Mouse (Mus musculus): ENCODE measurements around the gene Impdh1.

Gene Impdh1

DNA sequence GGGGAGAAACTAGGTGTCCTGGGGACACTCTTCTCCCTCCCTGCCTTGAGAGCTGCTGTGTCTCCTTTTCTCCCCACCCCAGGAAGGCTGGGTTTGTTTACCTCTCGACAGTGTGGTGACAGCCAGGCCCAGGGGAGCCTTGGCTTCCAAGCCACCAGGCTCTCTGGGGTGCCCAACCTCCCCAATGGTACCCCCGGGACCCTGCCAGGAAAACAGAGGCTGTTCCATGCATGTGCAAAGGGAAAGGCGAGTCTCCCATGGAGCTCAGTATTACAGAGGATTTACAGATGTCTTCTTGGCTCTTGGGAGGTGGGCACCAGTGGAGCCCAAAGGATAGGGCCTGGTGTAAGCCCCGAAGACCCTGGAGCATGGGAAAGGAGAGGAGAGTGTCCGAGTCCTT, 2.7 kb downstream of the Impdh1 start:
- DNase-seq (ENCODE audit: low read depth, low spot score), result no peak

DNA sequence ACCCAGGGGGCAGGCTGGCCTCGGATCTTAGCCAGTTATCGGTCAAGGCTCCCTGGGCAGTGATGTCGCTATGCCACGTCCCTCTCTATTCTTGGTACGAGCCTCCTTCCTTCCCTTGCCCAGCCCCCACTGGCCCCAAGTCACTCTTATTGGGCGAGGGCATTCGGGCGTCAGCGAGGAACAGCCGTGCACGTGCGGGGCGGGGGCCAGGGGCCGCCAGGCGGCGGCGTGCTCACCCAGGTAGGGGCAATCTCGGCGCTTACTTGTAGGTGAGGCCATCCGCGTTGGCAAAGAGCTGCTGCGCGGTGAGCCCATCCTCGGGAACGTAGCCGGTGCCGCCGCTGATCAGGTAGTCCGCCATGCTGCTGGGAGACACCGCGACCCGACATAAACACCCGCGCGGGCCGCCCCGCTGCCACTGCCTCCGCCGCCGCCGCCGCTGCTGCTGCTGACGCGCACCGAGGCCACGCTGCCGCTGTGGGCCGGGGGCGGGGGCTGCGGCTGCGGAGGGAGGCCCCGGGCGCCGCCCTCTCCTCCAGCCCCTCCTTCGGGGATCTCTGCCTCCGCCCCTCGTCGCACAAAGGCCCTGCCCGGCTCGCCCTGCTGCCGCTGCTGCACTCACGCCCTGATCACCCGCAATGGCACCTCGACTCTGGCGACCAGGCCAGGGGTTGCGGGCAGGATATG, 4.2 kb downstream of the Impdh1 start:
- peak; percentile 60 for DNase-seq (ENCODE audit: low read depth, low spot score)

DNA sequence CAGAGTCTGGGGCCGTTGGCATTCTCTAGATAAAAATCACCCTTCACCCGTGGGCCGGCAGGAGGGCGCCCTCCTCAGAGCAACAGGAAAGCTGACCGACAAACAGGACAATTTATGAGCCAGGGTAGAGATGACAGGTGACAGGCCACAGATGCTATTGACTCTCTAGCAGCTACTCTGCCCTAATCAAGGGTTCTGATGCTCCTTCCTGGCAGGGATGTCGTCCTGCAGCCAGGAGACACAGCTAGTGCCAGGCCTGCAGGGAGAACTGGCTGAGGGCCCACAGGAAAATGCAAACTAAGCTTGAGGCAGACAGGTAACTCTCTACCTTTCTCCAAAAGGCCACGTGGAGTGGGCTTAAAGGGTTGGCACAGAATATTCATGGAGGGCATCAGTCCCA, 5.0 kb downstream of the Impdh1 start:
- no peak for DNase-seq (ENCODE audit: low read depth, low spot score)

- no peak for DNase-seq (ENCODE audit: low read depth, low spot score)
These were observed 5.8 kb downstream of the Impdh1 start for GRCm38 (mm10) chr6:29210231-29210936.

DNA sequence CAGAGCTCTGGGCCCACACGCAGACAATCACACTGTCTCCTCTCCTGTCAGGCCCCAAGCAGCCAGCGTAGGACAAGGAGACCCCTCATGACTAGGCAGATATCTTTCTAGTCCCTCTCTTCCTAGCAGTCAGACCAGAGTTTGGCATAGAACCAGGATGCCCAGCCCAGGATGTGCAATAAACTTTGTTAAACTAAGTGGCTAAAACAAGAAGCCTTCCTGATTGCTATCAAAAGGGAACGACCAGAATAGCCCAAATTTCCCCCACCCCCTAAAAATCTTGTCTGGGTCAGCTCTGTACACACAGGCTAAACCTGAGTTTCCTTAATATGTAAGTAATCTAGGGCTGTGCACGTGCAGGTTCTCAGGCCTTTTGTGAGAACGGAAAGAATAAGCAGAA, 8.0 kb downstream of the Impdh1 start:
- DNase-seq (ENCODE audit: low read depth, low spot score), result no peak

- DNase-seq (ENCODE audit: low read depth, low spot score), result no peak
These were observed 9.1 kb downstream of the Impdh1 start for GRCm38 (mm10) chr6:29207017-29207416.

DNA sequence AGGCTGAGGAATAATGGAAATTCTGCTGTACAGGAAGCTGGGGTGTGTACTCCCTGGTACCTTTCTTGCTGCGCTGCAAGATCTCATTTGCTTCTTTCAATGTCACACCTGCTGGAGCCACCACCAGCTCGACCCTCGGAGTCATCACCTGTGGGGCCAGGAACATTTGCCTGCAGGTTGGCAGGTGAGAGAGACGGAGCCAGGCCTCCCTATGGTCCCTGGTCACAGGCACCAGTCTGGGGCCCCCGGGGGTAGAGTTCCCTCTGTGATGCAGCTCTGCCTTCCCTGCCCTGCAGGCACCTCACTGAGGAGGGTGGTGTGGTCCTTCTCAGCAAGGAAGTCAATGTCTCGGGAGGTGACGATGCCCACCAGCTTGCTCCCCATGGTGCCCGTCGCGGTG, 10.2 kb downstream of the Impdh1 start:
- DNase-seq (ENCODE audit: low read depth, low spot score), result no peak

DNA sequence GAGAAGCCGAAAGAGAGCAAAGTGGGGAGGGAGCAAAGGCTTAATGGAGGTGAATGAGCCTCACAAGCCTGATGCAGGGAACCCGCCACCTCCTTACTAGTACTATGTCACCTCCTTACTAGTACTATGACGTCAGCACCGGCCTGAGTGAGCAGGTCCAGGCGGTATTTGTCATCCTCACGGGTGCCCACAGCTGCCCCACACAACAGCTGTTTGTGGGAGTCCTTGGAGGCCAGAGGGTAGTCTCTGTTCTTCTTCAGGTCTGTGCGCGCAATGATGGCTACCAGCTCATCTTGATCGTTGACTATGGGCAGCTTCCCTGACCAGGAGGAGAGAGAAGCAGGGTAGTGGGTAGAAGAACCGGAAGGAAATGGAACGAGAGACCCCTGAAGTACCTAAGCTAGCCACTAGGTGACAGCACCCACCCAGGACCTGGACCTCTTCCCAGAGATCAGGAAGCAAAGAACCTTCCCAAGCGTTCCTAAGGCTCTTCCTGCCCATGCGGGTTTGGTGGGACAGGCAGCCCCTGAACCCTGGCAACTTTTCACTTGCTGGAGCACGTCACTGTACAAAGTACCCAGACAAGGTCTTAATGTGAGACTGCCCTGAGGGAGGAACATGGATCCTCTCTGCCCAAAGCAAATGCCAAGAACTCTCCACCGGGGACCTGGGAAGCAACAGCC, 11.1 kb downstream of the Impdh1 start:
- no peak for DNase-seq (ENCODE audit: low read depth, low spot score)

DNA sequence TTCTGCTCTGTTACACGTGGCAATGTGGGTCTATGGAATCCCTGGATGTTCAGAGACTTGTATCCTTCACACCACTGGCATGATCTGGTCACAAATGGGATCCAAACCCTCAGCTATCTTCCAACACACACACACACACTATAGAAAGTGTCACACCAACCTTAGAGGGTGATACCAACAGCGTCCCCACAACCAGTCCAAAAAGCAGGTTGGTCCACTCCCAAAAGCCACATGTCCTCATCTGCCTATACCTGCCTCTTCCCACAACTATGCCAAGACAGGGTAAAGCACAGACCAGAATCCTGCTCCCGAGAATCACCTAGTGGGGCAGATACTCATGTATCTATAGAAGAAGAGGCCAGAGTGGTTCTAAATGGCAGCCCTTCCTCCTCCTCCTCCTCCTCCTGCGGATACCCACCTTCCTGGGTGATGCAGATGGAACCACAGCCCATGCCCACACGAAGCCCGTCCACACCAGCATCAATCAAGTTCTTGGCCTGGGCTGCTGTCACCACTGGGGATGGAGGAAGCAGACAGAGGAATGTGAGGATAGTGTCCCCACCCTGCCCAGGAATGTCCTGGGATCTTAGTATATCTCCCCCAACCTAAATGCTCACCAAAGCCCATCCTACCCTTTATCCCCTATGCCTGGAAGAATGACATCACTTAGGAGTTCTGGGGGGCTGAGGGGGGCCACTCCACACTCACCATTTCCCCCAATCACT, 12.1 kb downstream of the Impdh1 start:
- DNase-seq (ENCODE audit: low read depth, low spot score), result no peak

DNA sequence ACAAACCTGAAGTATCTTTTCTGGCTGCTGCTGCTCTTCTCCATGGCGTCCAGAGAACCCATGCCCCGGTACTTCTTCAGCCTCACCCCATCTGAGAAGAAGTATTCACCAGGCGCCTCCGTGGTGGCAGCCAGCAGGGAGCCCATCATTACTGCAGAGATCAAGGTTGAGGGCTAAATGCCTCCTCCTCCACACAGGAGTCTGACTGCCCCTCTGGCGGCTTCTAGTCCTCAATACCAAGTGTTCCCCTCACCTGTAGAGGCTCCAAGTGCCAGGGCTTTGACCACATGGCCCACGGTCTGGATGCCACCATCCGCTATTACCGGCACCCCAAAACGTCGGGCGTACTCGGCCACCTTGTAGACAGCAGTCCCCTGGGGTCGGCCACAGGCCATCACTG, 13.1 kb downstream of the Impdh1 start:
- DNase-seq (ENCODE audit: low read depth, low spot score), result no peak

GRCm38 (mm10) chr6:29201988-29202387, 14.2 kb downstream of the Impdh1 start:
- no peak for DNase-seq (ENCODE audit: low read depth, low spot score)

DNA sequence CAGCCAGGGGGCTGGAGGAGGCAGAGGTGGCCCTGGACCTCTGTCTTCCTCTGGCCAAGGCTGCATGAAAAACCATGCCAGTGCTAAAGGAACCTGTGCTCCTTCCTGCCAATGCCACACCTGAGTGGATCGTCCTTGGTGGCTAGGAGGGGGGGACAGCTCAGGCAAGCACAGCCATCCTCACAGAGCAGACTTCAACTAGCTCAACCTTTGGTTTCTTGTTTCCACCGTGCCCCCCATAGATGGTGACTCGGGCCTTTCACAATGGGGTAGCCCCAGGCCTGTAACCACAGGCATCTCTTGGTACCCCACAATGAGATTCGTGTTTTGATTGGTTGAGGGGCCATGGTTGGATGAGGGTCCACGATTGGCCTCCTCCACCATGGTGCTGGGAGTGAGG, 14.8 kb downstream of the Impdh1 start:
- no peak for DNase-seq (ENCODE audit: low read depth, low spot score)

DNA sequence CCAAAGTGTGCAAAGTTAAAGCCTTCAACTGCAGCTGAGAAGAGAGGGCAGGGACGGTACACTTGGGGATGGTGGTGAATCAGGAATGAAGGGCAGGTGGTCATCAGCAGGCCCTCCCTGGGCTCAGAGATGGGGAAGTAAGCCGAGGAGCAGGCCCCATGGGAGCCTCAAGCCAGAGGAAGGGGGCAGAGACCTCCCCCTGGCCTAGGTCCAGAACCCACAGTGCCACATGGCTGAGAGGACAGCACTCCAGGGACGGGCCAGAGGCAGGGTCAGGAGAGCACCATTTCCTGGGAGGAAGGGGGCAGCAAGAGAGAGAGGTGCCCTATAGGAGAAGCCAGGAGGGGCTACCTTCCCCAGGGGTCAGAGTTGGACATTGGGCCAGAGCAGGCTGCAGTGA, 15.7 kb downstream of the Impdh1 start:
- DNase-seq (ENCODE audit: low read depth, low spot score), result no peak

- DNase-seq (ENCODE audit: low read depth, low spot score), result no peak
These were observed 16.8 kb downstream of the Impdh1 start for GRCm38 (mm10) chr6:29199223-29199855.

DNA sequence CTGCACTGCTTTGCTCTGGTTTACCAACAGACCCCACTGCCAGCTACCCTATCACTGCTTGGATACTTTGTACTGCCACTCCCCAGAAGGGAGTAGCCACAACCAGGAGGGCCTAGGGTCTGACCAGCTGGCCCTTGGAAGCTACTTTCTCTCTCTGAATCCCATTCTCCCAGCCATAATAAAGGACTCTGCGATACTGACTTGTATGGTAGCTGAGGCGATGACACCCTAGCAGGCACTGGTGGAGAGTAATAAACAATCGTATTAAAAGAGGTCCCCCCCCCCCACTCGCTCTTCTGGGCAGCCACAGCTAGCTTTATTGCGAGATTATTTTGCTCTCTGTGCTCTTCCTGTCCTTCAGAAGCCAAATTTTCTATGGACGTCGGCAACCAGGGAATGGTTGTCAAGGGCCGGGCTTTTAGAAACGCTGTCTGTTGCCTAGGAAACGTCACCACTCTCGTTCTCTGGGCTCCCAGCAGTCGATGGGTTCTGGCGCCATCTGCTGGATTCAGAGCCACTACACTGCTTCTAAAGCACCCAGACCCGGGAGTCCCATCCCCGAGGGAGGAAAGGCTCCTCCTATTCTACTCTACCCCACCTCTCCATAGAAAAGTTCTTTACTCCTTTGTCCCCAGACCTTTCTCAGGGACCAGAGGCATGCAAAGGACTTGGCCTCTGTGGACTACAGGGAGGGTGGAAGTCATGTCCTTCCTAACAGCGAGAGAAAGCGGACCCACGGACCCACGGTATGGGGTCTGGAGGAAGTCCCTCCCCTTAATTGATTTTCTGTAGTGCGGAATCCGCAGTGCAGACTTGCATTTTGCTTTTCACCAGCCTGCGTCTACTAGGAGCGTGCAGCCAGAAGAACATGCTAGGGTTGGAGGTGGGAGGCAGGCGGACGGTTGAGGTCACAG, 17.6 kb downstream of the Impdh1 start:
- peak; percentile 68 for DNase-seq (ENCODE audit: low read depth, low spot score)

GRCm38 (mm10) chr6:29195846-29196698, 20.1 kb downstream of the Impdh1 start:
- no peak for DNase-seq (ENCODE audit: low read depth, low spot score)

DNA sequence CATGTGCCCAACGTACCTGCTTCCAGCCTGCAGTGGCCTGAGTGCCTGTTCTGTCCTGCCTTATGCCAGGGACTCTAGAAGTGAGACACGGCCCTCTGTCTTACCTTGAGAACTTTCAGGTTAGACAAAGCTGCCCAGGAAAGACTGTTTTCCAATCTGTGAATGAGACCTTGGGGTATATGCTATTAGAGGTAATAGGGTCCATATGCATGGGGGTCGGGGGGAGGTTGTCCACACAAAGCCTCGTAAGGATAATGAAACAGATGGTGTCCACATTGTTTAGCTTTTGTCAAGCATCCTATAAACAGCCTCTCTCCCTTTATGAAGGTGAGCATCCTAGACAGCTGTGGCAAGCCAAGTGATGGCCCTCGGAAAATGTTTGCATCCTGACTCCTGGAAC, 21.0 kb downstream of the Impdh1 start:
- no peak for DNase-seq (ENCODE audit: low read depth, low spot score)

DNA sequence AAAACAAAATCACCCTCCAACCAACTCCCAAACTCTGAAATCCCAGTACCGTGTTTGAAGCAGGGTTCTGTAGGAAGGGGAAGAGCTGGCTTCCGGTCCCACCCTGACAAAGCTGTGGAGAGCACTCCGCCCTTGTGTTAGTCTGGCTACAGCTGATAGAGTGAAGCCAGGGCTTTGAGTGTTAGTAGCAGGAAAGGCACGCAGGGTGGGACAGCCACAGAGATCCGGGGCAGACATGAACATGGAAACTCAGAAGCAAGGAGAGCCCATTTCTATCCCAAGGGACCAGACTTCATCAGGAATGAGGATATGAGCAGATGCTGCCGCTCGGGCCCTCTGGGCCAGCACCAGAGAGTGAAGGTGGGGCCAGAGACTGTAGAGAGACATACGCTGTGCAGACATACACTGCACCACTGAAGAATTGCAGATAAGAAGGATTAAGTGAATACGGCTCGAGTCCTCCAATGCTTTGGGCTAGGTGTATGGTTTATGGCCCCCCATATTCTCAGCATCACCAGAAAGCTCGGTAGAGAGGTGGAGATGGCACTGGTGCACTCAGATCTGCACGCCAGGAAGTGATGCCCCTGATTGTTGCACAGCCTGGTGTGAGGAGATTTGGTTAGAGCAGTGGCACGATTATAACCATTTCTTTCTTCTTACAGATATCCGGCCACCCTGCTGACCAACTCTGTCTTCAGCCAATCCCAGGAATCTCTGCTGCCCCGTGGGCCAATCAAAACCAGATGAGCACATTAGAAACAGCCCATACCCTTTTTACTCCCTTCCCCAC, 22.0 kb downstream of the Impdh1 start:
- DNase-seq (ENCODE audit: low read depth, low spot score), result no peak

DNA sequence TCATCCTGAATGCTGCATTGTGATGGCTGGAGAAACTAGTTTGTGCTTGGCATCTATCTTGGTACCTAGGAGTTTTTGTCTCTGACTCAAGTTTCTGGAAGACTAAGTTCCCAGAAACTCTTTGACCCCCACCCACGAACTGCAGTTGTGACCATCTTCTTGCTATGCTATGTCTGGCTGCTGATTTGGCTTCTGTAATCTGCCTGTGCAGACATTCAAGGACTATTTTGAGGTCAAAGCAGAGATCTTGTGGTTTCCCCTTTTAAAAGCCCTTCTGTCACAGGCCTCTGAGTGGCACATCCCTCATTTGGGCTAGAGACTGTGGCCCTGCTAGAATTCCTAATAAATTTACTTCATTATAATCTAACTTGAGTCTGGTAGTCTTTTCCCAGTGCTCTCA, 28.2 kb downstream of the Impdh1 start:
- DNase-seq (ENCODE audit: low read depth, low spot score), result no peak

All from retina, adult 2 months (tissue).